Mouse (Mus musculus): ENCODE results near the gene Cd59b.
"Not testable (repeated sequence)": the region's sequence is repeated elsewhere in the genome, so short reads cannot be mapped to it uniquely, and the experiment has no call there.

The Cd59b gene

DNA sequence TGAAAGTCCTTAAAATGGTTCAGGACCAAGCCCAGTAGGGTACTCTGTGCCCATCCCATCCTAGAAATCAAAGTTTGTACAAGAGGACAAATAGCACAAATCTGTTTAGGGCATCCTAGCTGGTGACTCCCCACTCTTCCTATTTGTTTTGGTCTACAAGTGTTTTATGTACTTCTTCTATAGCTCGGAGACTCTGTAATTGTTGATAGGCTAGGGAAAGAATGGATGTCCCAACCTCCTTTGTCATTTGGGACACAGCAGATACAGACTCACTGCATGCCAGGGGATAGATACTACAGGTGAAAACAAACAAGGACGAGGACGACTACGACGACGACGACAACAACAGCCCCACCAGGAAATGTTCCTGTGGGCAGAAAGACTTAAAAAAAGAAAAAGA is 1.2 kb upstream of the Cd59b start, which contains the start of gene Gm10799:
Gene Gm10799, minus strand, starts transcription at position 101 of the 400 bp plus-strand sequence.
- not testable (repeated sequence) for DNase-seq

DNA sequence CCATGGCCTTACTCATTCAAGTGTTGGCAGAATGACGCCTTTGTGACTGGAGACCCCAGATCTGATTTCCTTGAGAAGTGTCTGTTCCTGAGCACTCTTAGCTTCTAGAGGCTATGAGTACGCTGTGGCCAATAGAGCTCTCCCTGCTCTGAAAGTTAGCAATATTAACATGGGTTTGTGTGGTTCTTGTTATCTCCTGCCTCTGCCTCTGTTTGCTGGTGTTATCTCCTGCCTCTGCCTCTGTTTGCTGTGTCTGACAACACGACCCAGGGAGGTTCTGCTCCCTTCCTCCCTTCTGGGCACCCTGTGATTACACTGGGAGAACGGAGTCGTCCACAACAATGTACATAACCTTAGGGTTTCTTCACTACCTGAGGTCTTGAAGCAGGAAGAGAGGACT is 8.6 kb downstream of the Cd59b start:
- not testable (repeated sequence) for DNase-seq

DNA sequence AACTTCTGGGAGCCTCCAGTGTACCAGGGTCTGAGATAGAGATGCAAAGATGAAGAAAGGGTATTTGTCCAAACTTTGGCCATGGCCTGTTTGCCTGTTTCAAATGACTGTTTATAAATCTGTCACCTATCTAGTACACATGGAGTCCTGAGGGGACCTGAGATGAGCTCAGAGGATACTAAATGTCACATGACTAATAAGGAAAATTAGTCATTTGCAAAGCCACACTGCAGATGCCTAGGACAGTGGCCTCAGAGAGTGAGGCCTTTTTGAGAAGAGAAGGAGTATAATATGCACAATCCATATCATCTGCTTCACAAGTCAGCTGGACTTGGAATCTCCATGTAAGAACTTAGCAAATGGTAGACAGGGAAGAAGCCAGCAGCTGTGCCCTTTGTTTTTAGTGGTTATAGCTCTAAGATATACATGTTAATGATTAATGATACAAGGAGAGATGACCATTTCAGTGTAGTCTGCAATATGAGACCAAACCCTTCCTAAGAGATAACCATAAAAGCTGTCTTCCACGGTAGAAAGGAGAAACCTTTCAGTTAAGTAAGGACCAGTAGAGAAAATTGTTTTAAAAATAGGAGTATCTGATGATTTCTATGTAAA is 11.9 kb downstream of the Cd59b start:
- not testable (repeated sequence) for DNase-seq

DNA sequence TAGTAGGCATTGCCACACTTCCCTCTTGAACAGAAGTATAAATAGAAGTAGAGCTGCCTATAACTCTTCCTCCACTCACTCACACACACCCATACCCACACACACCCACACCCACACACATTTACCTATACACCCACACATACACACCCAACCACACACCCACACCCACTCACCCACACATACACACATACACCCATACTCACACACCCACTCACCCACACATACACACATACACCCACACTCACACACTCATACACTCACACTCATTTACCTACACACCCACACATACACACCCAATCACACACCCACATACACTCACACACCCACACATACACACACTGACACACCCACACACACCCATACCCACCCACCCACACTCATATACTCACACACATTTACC is 12.8 kb downstream of the Cd59b start:
- no peak for DNase-seq

- not testable (repeated sequence) for DNase-seq
Measured at GRCm38 (mm10) chr2:104084027-104084426, 14.4 kb downstream of the Cd59b start.

DNA sequence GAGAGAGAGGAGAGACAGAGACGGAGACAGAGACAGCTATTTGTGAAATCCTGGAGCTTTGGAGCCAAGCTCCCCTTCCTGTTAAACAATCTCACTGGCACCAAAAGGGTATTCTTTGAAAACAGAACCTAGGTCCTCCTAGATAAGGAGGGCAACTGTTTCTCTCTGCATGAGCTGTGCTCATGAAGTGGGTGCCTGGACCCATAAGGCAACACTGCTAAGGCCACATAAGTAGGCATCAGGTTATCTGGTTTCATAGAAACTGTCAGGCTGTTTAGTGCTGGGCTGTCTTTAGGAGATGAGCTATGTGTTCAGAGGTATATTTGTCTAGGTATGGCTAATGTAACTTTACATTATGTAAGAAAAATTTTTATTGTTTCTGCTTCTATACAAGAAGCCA is 17.9 kb downstream of the Cd59b start:
- DNase-seq: not testable (repeated sequence)

DNA sequence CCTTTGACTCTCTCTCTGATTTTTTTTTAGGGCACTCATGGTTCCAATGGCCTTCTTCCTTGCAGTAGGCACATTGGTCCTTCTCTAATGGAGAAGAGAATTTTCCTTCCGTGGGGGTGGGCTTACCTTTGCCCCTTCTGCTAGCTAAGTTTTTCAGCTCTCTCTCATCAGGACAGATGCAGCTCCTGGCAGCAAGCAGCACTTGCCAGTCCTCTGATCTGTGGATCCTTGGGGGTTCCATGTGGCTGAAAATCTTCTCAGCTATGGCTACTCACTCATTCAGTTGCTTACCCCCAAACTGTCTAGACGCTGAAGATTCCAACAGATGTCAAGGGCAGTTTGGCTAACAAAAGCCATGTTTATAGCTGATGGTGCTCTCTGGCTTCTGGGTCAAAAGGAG is 23.7 kb downstream of the Cd59b start:
- no peak for DNase-seq

- DNase-seq: peak; percentile 64
Measured at GRCm38 (mm10) chr2:104095741-104096213, 26.1 kb downstream of the Cd59b start, which contains the start of gene Cd59a. Gene Cd59a (plus strand): TSS chr2:104095801.

DNA sequence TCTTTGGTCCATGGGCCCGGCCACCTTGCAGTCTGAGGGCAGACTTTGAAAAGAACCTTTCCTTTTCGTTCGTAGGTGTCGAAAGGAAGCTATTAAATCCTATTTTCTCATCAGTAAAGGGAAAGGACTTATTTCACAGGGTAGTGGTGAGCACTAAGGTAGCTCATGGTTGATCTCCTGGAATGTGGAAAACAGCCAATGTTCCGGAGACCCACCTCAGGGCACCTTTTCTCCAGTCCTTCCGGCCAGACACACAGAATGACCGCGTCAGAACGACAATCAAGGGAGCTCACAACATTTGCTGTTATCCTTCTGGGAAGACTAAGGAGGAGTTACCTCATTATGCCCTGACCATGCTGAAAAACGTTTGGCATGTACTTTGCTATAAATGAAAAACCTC is 26.6 kb downstream of the Cd59b start:
- DNase-seq: no peak

GRCm38 (mm10) chr2:104096796-104097195 is 27.1 kb downstream of the Cd59b start:
- not testable (repeated sequence) for DNase-seq

- not testable (repeated sequence) for DNase-seq
Measured at GRCm38 (mm10) chr2:104097396-104097795, 27.7 kb downstream of the Cd59b start.

DNA sequence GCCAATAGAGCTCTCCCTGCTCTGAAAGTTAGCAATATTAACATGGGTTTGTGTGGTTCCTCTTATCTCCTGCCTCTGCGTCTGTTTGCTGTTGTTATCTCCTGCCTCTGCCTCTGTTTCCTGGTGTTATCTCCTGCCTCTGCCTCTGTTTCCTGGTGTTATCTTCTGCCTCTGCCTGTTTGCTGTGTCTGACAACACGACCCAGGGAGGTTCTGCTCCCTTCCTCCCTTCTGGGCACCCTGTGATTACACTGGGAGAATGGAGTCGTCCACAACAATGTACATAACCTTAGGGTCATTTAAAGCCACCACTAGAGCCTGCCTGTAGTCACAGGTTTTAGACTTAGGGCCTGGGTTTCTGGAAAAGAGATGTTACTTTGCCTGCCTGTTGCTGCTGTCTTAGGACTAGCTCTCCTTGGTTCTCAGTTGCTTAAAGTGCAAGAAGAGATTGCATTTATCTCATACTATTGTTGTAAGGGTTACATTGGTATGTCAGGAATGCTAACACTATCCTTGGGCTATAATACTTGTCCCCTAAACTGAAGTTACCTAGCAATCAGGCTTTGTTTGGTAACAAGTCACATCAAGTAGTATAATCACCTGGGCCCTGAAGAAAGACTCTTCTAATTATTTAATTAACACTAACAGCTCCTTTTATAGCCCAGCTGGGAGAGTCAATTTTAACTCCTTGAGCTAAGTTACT is 29.0 kb downstream of the Cd59b start:
- no peak for DNase-seq

DNA sequence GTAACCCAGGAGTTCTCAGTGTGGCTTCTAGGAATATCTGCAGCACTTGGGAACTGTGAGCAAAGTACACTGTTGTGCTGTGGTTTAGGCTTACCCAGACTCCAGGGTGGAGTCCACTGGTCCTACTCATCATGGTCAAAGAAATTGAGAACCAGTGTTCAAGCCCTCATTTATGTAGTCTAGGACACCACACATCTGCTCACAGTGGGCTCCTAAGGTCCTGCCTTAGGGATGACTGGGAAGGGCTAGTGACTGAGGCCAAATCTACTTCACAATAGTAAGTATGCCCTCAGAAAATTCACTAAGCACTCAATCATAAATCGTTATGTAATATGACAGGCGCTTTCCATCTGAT is 29.6 kb downstream of the Cd59b start:
- DNase-seq: no peak

DNA sequence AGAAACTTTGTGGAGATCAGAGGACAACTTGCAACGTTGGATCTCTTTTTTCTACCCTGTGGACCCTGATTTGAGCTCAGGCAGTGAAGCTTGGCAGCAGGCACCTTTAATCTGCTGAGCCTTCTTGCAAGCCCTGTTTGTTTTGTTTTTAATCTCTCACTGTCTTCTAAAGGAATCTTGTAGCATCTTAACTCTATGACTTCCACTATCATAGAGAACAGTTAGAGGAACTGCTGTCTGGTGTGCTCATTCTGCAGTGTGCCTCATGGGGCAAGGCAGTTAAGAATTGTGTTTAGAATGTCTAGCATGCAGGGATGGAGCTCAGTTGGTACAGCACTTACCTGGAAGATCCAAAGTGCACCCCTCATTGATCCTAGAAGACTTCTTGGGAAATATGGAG is 30.3 kb downstream of the Cd59b start:
- DNase-seq: no peak

- no peak for DNase-seq
Measured at GRCm38 (mm10) chr2:104104800-104105199, 35.2 kb downstream of the Cd59b start.

DNA sequence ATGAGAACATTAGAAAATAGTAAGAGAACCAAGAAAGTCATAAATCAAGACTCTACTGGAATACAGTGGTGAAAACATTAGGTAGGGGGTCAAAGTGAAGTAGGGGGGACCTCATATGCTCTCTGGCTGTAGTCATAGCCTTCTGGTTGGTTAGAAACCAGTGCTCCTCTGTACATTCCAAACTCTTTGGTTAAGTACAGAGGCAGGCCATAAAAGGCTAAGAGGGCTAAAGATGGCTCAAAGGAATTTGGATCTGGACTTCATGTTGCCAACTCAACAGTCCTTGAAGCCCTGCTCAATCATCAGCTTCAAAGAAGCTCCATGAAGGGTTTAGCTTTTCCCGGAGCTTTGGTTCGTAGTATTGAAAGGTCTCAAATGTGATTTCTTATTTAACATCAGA is 39.4 kb downstream of the Cd59b start:
- not testable (repeated sequence) for DNase-seq

GRCm38 (mm10) chr2:104109528-104109927 is 39.9 kb downstream of the Cd59b start:
- no peak for DNase-seq

GRCm38 (mm10) chr2:104110031-104110430 is 40.4 kb downstream of the Cd59b start:
- DNase-seq: no peak

- DNase-seq: not testable (repeated sequence)
Measured at GRCm38 (mm10) chr2:104111170-104111797, 41.6 kb downstream of the Cd59b start.

DNA sequence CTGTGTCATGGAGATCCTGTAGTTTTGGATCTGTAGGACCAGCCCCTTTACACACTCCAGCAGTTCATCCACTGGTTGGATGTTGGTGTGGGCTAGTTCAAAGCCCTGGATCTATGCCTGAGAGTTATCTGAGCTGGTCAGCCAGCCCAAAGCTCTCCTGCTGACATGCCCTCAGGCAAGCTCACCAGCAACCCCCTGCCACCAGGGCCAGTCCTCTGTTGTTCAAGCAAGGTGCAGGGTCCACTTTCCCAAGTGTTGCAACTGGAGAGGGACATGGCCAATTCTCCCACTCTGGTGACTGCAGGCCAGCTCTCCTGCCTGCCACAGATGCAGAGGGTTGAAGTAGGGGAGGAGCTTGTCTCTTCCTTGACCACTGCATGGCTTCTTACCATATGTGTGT is 43.9 kb downstream of the Cd59b start:
- DNase-seq: not testable (repeated sequence)

DNA sequence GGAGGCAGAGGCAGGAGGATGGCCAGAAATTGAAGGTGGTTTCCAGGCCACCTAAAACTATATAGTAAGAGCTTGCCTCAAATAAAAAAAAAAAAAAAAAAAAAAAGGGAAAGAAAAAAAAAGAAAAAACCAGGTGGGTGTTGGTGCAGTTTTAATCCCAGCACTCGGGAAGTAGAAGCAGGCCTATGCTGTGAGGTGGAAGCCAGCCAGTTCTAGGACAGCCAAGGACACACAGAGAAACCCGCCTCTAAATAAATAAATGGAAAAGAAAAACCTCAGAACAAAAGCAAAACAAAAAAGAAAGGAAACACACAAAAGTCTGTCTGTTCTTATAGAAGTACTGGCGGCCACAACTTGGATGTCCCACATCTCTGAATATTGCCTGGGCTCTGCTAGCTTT is 45.2 kb downstream of the Cd59b start:
- no peak for DNase-seq

- not testable (repeated sequence) for DNase-seq
Measured at GRCm38 (mm10) chr2:104117173-104117572, 47.5 kb downstream of the Cd59b start.

DNA sequence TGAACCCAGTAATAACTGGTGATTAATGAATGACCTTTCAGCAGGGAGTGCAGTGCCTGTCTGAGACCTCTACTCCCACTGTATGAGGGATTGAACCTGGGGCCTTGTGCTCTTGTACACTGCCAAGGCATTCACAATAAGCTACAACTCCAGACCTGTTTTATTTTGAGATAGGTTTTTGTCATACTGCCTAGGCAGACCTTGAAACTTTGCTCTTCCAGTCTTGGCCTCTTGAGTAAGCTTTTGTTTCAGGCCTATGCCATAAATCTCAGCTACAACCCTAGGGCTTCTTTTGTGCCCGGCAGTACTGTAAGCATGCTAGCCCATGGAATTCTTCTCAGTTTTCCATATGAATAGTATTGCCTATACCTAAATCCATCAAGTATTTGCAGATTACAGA is 49.4 kb downstream of the Cd59b start:
- no peak for DNase-seq

GRCm38 (mm10) chr2:104120312-104120711 is 50.7 kb downstream of the Cd59b start:
- no peak for DNase-seq

Data from cerebellum, adult 11 months (tissue).